Mouse (Mus musculus) embryonic facial prominence, embryonic 15.5 days (tissue): ENCODE results near the gene Nxnl2. TPM values are rescaled to one million over a fixed set of nuclear protein-coding genes. Genes with fewer than 3 reads are reported as not detected.
A peak's percentile ranks its signal among the peaks of the same experiment; 100 is the strongest.
"Not testable (repeated sequence)": the region's sequence is repeated elsewhere in the genome, so short reads cannot be mapped to it uniquely, and the experiment has no call there.

Source experiments
- ATAC-seq: fragments of 200-750 bp; cut with Nextera tagmentation; 2 replicates; pipeline ENCODE4 v1.8.0; 2017; ENCODE audit warnings: low read depth, moderate TSS enrichment; ENCODE audit not compliant: insufficient number of reproducible peaks, low FRiP score, low TSS enrichment
- H3K27ac ChIP-seq: fragments of 300-500 bp; sonication (generic); replicated peaks from 2 replicates; pipeline ENCODE4 v1.5.1; 2015; ENCODE audit warnings: mild to moderate bottlenecking, inconsistent platforms
- H3K27me3 ChIP-seq: fragments of 300-500 bp; sonication (generic); 2 replicates; pipeline ENCODE4 v1.6.1; 2015; ENCODE audit warnings: inconsistent platforms
- H3K36me3 ChIP-seq: fragments of 300-500 bp; sonication (generic); 2 replicates; pipeline ENCODE4 v1.6.1; 2015; ENCODE audit warnings: mild to moderate bottlenecking, inconsistent platforms
- H3K4me1 ChIP-seq: fragments of 300-500 bp; sonication (generic); 2 replicates; pipeline ENCODE4 v1.6.1; 2015; ENCODE audit warnings: inconsistent platforms
- H3K4me2 ChIP-seq: fragments of 300-500 bp; sonication (generic); replicated peaks from 2 replicates; pipeline ENCODE4 v1.6.1; 2015; ENCODE audit warnings: mild to moderate bottlenecking, inconsistent platforms
- H3K4me3 ChIP-seq: fragments of 300-500 bp; sonication (generic); replicated peaks from 2 replicates; pipeline ENCODE4 v1.5.1; 2015; ENCODE audit warnings: mild to moderate bottlenecking, inconsistent platforms
- H3K9ac ChIP-seq: fragments of 300-500 bp; sonication (generic); 2 replicates; pipeline ENCODE4 v1.6.1; 2015; ENCODE audit warnings: inconsistent platforms
- H3K9me3 ChIP-seq: fragments of 300-500 bp; sonication (generic); replicated peaks from 2 replicates; pipeline ENCODE4 v1.6.1; 2016; ENCODE audit warnings: inconsistent platforms
- WGBS: fragments of 180-500 bp; shearing (Covaris S2); methylation state at CpG from one replicate; pipeline ENCODE4 v1.1.7; 2015; 5-methylcytosine and 5-hydroxymethylcytosine counted together
- microRNA-seq: library from miRNA; unstranded; fragments of <30 nt; microRNA quantifications from one replicate; pipeline ENCODE4, GENCODE M21; 2016; ENCODE audit warnings: borderline number of aligned reads
- polyA plus RNA-seq: library from polyadenylated mRNA; unstranded; fragments of >200 nt; fragmentation: Nextera tagmentation; extraction: Ambion mirVana; gene quantifications from 2 replicates; pipeline ENCODE4 v1.2.1, GENCODE M21; 2015

The Nxnl2 gene
- polyA plus RNA-seq, 1 experiment from 2014 or later: 4.4 TPM

- not testable (repeated sequence) for H3K9ac ChIP-seq, H3K4me3 ChIP-seq, H3K9me3 ChIP-seq, H3K36me3 ChIP-seq, H3K4me2 ChIP-seq, H3K27me3 ChIP-seq, H3K4me1 ChIP-seq, ATAC-seq, H3K27ac ChIP-seq
- 84% methylated on average over 11 of the region's 11 CpGs for WGBS
These were observed 33.3 kb downstream of the Nxnl2 start for GRCm38 (mm10) chr13:51204081-51204480.

GRCm38 (mm10) chr13:51207965-51208364 is 37.1 kb downstream of the Nxnl2 start:
- Histone ChIP-seq H3K27me3 (no peaks in the 10 kb centered on the region), H3K9ac (no peak overlapping the region), H3K4me1 (peaks cover 5% of the 10 kb centered on the region), H3K4me3 (no peak overlapping the region), H3K36me3 (no peaks in the 10 kb centered on the region), H3K9me3 (no peaks in the 10 kb centered on the region), H3K4me2 (no peak overlapping the region), H3K27ac (no peak overlapping the region)
- WGBS: 60% methylated on average over 12 of the region's 12 CpGs
- no peak for ATAC-seq

GRCm38 (mm10) chr13:51208378-51209100 is 37.7 kb downstream of the Nxnl2 start:
- Histone ChIP-seq H3K4me2 (no peak overlapping the region), H3K9ac (no peak overlapping the region), H3K9me3 (no peaks in the 10 kb centered on the region), H3K4me3 (no peak overlapping the region), H3K27me3 (no peaks in the 10 kb centered on the region), H3K4me1 (peaks cover 5% of the 10 kb centered on the region), H3K27ac (0 out of 2 replicates have a peak overlapping the region, but pooled peaks have one; percentile 6), H3K36me3 (no peaks in the 10 kb centered on the region)
- peak; percentile 69; the same call in 1 of the 2 replicates for ATAC-seq
- WGBS: 52% methylated on average over 18 of the region's 18 CpGs

GRCm38 (mm10) chr13:51210639-51211038 is 39.8 kb downstream of the Nxnl2 start:
- Histone ChIP-seq H3K9me3 (no peaks in the 10 kb centered on the region), H3K9ac (no peak overlapping the region), H3K4me2 (no peak overlapping the region), H3K4me1 (peaks cover 5% of the 10 kb centered on the region), H3K36me3 (no peaks in the 10 kb centered on the region), H3K27ac (no peak overlapping the region), H3K4me3 (no peak overlapping the region), H3K27me3 (no peaks in the 10 kb centered on the region)
- no peak for ATAC-seq
- 75% methylated on average over 5 of the region's 5 CpGs for WGBS

- Histone ChIP-seq H3K4me2 (no peak overlapping the region), H3K4me1 (peaks cover 4% of the 10 kb centered on the region), H3K36me3 (no peaks in the 10 kb centered on the region), H3K4me3 (no peak overlapping the region), H3K27ac (no peak overlapping the region; the same call in 1 of the 2 replicates), H3K9ac (no peak overlapping the region), H3K9me3 (no peaks in the 10 kb centered on the region), H3K27me3 (no peaks in the 10 kb centered on the region)
- WGBS: 38% methylated on average over 2 of the region's 2 CpGs
- ATAC-seq: no peak
These were observed 43.9 kb downstream of the Nxnl2 start for GRCm38 (mm10) chr13:51214746-51215145.

GRCm38 (mm10) chr13:51220897-51221296 is 50.1 kb downstream of the Nxnl2 start:
- Histone ChIP-seq H3K4me2 (no peak overlapping the region), H3K9ac (no peak overlapping the region), H3K27ac (peak overlapping the region; percentile 94), H3K27me3 (no peaks in the 10 kb centered on the region), H3K36me3 (no peaks in the 10 kb centered on the region), H3K9me3 (no peaks in the 10 kb centered on the region), H3K4me1 (peaks cover 35% of the 10 kb centered on the region), H3K4me3 (no peak overlapping the region)
- 40% methylated on average over 4 of the region's 4 CpGs for WGBS
- no peak for ATAC-seq

- WGBS: 33% methylated on average over 12 of the region's 12 CpGs
- peaks cover 35% of the 10 kb centered on the region for H3K4me1 ChIP-seq
These were observed 50.8 kb downstream of the Nxnl2 start for GRCm38 (mm10) chr13:51221425-51222160.

More at GRCm38 (mm10) chr13:51221425-51222160, 50.8 kb downstream of the Nxnl2 start:
- Histone ChIP-seq H3K36me3 (no peaks in the 10 kb centered on the region), H3K27me3 (no peaks in the 10 kb centered on the region), H3K9ac (no peak overlapping the region), H3K4me2 (no peak overlapping the region; the same call in 1 of the 2 replicates), H3K9me3 (no peaks in the 10 kb centered on the region), H3K4me3 (no peak overlapping the region), H3K27ac (peak overlapping the region; percentile 94)
- peak; percentile 66 for ATAC-seq

Small RNAs within 50 kb of the gene (microRNA-seq; reads per million reads assigned to microRNA genes)
- not detected for gene Gm44341

Other genes with a start within 250 kb of the Nxnl2 start
- 84.7 and 87.6 TPM in 2 replicates for gene Spin1, start 70.1 kb upstream of the Nxnl2 start, polyA plus RNA-seq
- gene S1pr3, start 237.6 kb downstream of the Nxnl2 start, polyA plus RNA-seq: 113 and 114 TPM in 2 replicates